Mouse (Mus musculus): Measurements from ENCODE around the gene Gm2696.
"Not testable (repeated sequence)": the region's sequence is repeated elsewhere in the genome, so short reads cannot be mapped to it uniquely, and the experiment has no call there.

Gm2696 gene

GRCm38 (mm10) chr10:77814382-77814781 lies at the start of gene Gm2696:
Gm2696 (plus strand) TSS chr10:77814682.
- DNase-seq (ENCODE audit: low spot score in 2 of 2) = no peak

- no peak for DNase-seq (ENCODE audit: low spot score in 2 of 2)
Observed at GRCm38 (mm10) chr10:77769727-77770126, 44.8 kb upstream of the Gm2696 start.

- DNase-seq (ENCODE audit: low spot score in 2 of 2) = not testable (repeated sequence)
Observed at GRCm38 (mm10) chr10:77771225-77771624, 43.3 kb upstream of the Gm2696 start, which contains the start of gene Gm3238. Gm3238 (minus strand) TSS chr10:77771325.

GRCm38 (mm10) chr10:77772142-77772541 lies 42.3 kb upstream of the Gm2696 start:
- not testable (repeated sequence) for DNase-seq (ENCODE audit: low spot score in 2 of 2)

- not testable (repeated sequence) for DNase-seq (ENCODE audit: low spot score in 2 of 2)
Observed at GRCm38 (mm10) chr10:77776844-77777243, 37.6 kb upstream of the Gm2696 start, which contains the start of gene Gm7138. Gm7138 (minus strand) TSS chr10:77776944.

GRCm38 (mm10) chr10:77782442-77782841 lies 32.0 kb upstream of the Gm2696 start, which contains the start of gene Gm3250:
Gm3250 (minus strand) TSS chr10:77782542.
- DNase-seq (ENCODE audit: low spot score in 2 of 2) = not testable (repeated sequence)

GRCm38 (mm10) chr10:77783396-77783795 lies 31.1 kb upstream of the Gm2696 start:
- DNase-seq (ENCODE audit: low spot score in 2 of 2) = not testable (repeated sequence)

- DNase-seq (ENCODE audit: low spot score in 2 of 2) = not testable (repeated sequence)
Observed at GRCm38 (mm10) chr10:77787876-77788275, 26.6 kb upstream of the Gm2696 start, which contains the start of gene Gm7137. Gm7137 (minus strand) TSS chr10:77788200.

GRCm38 (mm10) chr10:77788621-77789020 lies 25.9 kb upstream of the Gm2696 start:
- DNase-seq (ENCODE audit: low spot score in 2 of 2) = no peak

- DNase-seq (ENCODE audit: low spot score in 2 of 2) = no peak
Observed at GRCm38 (mm10) chr10:77794976-77795375, 19.5 kb upstream of the Gm2696 start, which contains the start of gene Gm9639. Gm9639 (minus strand) TSS chr10:77795076.

GRCm38 (mm10) chr10:77797677-77798076 lies 16.8 kb upstream of the Gm2696 start:
- DNase-seq (ENCODE audit: low spot score in 2 of 2) = no peak

GRCm38 (mm10) chr10:77798164-77798920 lies 16.1 kb upstream of the Gm2696 start:
- DNase-seq (ENCODE audit: low spot score in 2 of 2) = not testable (repeated sequence)

GRCm38 (mm10) chr10:77798921-77799508 lies 15.5 kb upstream of the Gm2696 start, which contains the start of gene Gm19668:
Gm19668 (minus strand) TSS chr10:77799133.
- DNase-seq (ENCODE audit: low spot score in 2 of 2) = no peak

GRCm38 (mm10) chr10:77804095-77804494 lies 10.4 kb upstream of the Gm2696 start:
- DNase-seq (ENCODE audit: low spot score in 2 of 2) = no peak

- DNase-seq (ENCODE audit: low spot score in 2 of 2) = no peak
Observed at GRCm38 (mm10) chr10:77811743-77812142, 2.7 kb upstream of the Gm2696 start, which contains the start of gene Gm9507. Gm9507 (minus strand) TSS chr10:77811843.

- peak in 1 of 2 experiments; percentile 52 for DNase-seq (ENCODE audit: low spot score in 2 of 2)
Observed at GRCm38 (mm10) chr10:77815514-77815913, 1.0 kb downstream of the Gm2696 start.

GRCm38 (mm10) chr10:77818523-77818922 lies 4.0 kb downstream of the Gm2696 start:
- DNase-seq (ENCODE audit: low spot score in 2 of 2) = no peak

- no peak for DNase-seq (ENCODE audit: low spot score in 2 of 2)
Observed at GRCm38 (mm10) chr10:77819203-77819602, 4.7 kb downstream of the Gm2696 start.

- no peak for DNase-seq (ENCODE audit: low spot score in 2 of 2)
Observed at GRCm38 (mm10) chr10:77826951-77827350, 12.5 kb downstream of the Gm2696 start, which contains the start of gene Krtap10-4. Krtap10-4 (minus strand) TSS chr10:77827095.

- no peak for DNase-seq (ENCODE audit: low spot score in 2 of 2)
Observed at GRCm38 (mm10) chr10:77835647-77836046, 21.2 kb downstream of the Gm2696 start, which contains the start of gene Krtap10-10. Krtap10-10 (plus strand) TSS chr10:77835947.

GRCm38 (mm10) chr10:77839006-77839405 lies 24.5 kb downstream of the Gm2696 start:
- no peak for DNase-seq (ENCODE audit: low spot score in 2 of 2)

- DNase-seq (ENCODE audit: low spot score in 2 of 2) = no peak
Observed at GRCm38 (mm10) chr10:77846503-77846902, 32.0 kb downstream of the Gm2696 start, which contains the start of gene Gm36176. Gm36176 (plus strand) TSS chr10:77846803.

All from thymus, postnatal 10 days (tissue).